Mouse (Mus musculus) gonadal fat pad, adult 2 months (tissue): ENCODE data around the gene Gbe1. TPM values are rescaled to one million over a fixed set of nuclear protein-coding genes. Genes with fewer than 3 reads are reported as not detected.

ENCODE experiments used
- DNase-seq: peaks from one replicate; pipeline ENCODE4 v3.0.0-alpha.2; 2012; ENCODE audit warnings: low read depth
- polyA plus RNA-seq: library from polyadenylated mRNA; depleted of rRNA; stranded (reverse); fragments of >200 nt; gene quantifications from 2 replicates; pipeline ENCODE4 v1.2.3, GENCODE M21; 2012; rRNA removed

The Gbe1 gene
- 23.8 and 41.3 TPM in 2 replicates for polyA plus RNA-seq

DNA sequence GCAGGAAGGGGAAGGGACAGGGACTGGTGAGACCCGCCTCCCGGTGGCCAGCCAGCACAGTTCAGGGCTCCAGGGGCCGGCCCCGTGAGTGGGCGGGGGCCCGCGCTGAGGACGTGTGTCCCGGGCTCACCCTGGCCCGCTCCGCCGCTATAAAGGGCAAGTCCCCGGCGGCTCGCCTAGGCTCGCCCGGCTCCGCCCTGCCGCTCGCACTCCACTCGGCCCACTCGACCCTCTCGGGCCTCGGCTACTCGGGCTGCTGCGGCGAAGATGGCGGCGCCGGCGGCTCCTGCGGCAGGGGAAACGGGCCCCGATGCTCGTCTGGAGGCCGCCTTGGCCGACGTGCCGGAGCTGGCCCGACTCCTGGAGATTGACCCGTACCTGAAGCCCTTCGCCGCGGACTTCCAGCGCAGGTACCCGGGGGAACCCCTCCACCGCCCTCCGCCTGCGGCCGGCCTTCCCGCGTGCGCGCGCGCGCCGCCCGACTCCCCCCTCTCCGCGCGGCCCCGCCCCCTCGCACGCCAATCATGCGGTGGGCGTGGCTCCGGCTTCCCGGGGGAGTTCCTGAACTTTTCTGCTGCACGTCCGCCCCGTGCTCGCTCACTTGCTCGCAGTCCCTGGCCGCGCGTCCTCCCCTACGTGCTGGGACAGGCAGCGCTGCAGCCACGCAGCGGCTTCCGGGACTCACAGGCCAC lies at the start of gene Gbe1:
Gbe1 (plus strand) TSS at position 64 of the 692 bp plus-strand sequence.
- no peak for DNase-seq

DNA sequence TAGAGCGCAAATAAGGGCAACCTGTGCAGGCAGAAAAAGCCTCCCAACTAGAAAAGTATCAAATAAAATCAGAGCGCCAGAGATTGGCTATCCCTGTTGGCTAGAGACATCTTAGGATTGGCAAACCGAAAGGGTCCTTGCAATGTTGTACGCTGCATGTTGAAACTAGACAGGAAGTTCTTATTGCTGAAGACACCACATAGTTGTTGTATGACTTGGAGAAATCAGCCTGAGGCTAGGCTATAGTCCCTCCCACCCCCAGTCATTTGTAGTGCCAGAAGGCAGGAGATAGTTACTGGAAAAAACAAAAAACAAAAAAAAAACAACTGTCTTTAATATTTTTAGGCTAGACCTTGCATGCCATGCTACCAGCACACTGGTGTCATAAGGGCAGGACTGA lies 3.1 kb upstream of the Gbe1 start:
- DNase-seq, result no peak

- DNase-seq, result no peak
Measured at GRCm38 (mm10) chr16:70313496-70313885, 258 bp upstream of the Gbe1 start.

- no peak for DNase-seq
Measured at GRCm38 (mm10) chr16:70314578-70314930, 805 bp downstream of the Gbe1 start.

DNA sequence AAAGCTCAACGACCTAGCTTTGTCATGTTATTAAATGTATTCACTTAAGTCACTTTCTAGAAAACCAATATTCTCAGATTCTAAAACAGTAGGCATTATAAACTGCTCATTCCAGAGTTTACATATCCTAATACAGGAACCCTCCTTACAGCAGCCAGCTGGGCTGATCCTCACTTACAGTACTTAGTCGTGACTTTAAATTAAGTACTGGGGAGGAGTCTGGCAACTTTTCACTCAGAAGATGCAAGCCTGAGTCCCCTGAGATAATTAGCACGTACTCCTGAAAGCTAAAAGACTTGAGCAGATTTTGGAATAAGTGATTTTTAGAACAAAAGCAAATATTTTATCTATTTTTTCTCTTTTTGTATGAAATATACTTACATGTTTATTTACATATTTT lies 1.5 kb downstream of the Gbe1 start:
- DNase-seq, result no peak

DNA sequence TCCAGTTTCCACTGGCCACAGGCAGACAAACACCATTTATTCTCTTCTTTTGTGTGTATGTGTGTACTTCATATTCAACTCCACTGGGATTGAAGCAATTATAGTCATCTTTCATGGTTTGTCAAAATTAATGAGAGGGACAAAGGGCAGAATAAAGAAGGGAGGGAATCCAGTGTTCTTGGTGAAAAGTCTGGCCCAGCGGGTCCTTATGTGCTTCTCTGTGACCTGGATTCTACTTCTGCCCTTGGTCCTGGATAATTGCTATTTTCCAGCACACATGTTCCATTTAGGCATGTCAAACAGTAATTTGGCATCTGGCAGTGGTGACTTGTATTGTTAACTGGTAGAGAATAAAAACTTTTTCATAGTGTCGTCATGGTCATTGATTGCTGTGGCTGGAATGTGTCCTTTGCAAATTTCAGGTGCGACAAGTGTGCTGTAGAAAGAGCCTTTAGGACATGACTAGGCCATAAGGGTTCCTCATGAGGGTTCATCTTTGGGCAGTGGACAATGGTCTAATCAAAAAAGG lies 2.2 kb downstream of the Gbe1 start:
- DNase-seq, result no peak

- no peak for DNase-seq
Measured at GRCm38 (mm10) chr16:70319388-70319787, 5.6 kb downstream of the Gbe1 start.

- DNase-seq, result no peak
Measured at GRCm38 (mm10) chr16:70320612-70321280, 7.0 kb downstream of the Gbe1 start.

- DNase-seq, result no peak
Measured at GRCm38 (mm10) chr16:70326339-70326948, 12.7 kb downstream of the Gbe1 start.

- DNase-seq, result no peak
Measured at GRCm38 (mm10) chr16:70328566-70328965, 14.8 kb downstream of the Gbe1 start.

GRCm38 (mm10) chr16:70329036-70329435 lies 15.3 kb downstream of the Gbe1 start:
- DNase-seq, result no peak

DNA sequence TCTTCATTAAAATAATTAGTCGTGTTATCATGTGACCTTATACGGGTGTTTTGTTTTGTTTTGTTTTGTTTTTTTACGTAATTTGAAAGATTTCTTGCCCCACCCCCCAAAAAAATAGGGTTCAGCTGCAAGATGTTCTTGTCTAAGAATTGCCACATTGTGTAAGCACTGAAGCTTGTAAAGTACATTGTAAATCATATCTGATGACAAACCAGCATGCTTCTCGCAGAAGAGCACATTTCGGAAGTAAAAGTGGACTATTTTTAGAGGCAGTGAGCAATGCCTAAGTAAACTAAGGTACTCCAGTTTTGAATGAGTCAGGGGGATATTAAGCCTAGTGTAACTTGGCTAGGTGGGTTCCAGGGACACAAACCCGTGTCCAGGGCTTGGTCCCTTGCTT lies 15.7 kb downstream of the Gbe1 start:
- no peak for DNase-seq

DNA sequence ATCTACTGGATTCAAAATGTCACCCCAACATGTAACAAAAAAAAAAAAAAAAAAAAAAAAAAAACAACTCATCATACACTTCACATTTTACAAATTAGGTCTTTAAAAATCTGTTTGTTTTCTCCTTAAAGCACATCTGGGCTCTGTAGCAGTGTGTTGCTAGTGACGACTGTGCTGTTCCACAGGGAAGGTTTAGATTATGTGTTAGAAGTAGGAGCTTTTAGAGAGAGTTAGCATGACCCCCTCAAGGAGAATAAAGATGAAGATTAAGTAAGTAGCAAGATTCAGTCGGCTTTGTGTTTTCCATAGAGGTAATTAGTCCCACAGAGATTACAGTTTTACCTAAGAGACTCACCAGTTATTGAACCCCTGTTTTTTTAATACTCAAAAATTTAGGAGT lies 16.3 kb downstream of the Gbe1 start:
- no peak for DNase-seq

GRCm38 (mm10) chr16:70330626-70331275 lies 17.0 kb downstream of the Gbe1 start:
- no peak for DNase-seq

- DNase-seq, result no peak
Measured at GRCm38 (mm10) chr16:70334812-70335211, 21.1 kb downstream of the Gbe1 start.

- DNase-seq, result no peak
Measured at GRCm38 (mm10) chr16:70335472-70335871, 21.7 kb downstream of the Gbe1 start.

GRCm38 (mm10) chr16:70337661-70338060 lies 23.9 kb downstream of the Gbe1 start:
- no peak for DNase-seq

DNA sequence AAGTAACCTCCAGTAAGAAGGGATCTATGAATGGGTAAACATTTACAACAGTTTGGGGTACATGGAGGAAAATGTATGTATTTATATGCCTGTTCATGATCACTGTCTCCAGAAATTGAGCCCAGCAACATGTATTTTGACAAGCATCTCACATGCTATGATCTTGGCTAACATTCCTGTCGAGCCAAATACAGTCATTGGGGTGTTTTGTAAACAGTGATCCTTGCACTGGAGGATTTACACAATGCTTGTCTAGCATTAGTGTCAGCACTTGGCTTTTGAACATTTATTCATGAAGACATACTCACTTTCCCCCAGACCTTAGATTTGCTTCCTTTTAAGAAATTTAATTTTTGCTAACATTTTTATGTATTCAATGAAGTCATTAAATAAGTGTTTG lies 30.7 kb downstream of the Gbe1 start:
- DNase-seq, result no peak

DNA sequence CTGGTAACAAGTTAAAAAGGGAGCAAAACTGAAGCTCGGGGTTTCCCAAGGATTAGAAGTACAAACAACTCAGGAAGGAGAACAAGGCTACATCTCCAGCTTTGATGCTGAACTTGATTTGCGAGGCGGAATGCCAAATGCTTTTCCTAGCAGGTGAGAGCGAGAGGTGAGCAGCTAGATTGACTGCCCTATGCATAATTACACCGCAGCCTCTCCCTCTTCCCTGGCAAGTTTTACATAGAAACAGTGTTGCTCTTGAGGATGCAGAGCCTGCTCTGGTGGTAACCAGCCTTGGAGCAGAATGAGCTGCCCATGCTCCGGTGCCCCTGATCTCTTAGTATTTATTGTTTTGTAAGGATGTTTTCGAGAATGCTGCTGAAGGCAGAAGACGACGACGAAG lies 31.9 kb downstream of the Gbe1 start:
- DNase-seq, result no peak

- no peak for DNase-seq
Measured at GRCm38 (mm10) chr16:70350011-70350410, 36.3 kb downstream of the Gbe1 start.

- DNase-seq, result peak; percentile 47
Measured at GRCm38 (mm10) chr16:70351641-70352280, 38.0 kb downstream of the Gbe1 start.

- DNase-seq, result no peak
Measured at GRCm38 (mm10) chr16:70352571-70352970, 38.8 kb downstream of the Gbe1 start.
